In the genomic region with DNA sequence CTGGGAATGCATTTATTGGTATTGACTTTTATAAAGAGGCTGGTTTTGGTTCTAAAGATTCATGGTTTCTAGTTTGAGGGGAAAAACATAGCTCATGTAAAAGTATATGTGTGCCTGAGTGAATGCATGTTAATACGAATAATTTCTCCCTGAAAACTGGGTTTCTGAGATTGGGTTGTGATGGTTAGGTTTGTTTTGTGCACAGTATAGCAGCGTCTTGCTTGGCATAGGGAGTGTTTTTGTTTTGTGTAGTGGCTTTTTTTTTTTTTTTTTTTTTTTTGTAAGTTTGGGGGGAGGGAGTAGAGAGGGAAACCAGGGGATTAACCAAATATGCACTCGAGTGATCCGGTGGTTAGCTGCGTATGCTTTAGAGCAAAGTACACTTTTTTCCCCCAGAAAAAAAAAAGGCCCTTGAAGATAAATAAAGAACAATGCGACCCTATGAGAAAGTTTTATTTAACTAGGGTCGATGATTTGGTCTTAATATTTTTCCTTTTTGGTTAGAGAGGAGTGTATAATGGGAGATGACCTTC, we compare ENCODE assay signal across 8 mouse cellular contexts. TPM values are rescaled to one million over a fixed set of nuclear protein-coding genes. Genes with fewer than 3 reads are reported as not detected.
A peak's percentile ranks its signal among the peaks of the same experiment; 100 is the strongest.
DNase-seq lines count a peak whose midpoint lies in the region; ATAC-seq and TF ChIP-seq lines count a peak whose summit lies in the region.

No protein-coding gene starts in this region.

- no peaks in the 10 kb centered on the region for H3K27me3 ChIP-seq in liver, adult 2 months (ENCODE audit: control insufficient read depth, insufficient read depth, low read length)
- H3K27me3 ChIP-seq in hindbrain, embryonic 13.5 days = no peaks in the 10 kb centered on the region
- no peaks in the 10 kb centered on the region for H3K27me3 ChIP-seq in midbrain, embryonic 16.5 days (ENCODE audit: control insufficient read depth, insufficient read depth, low read depth, low read length)

- peak overlapping the region; percentile 75 for H3K4me3 ChIP-seq in liver, adult 2 months (ENCODE audit: insufficient read depth, low read depth, low read length)
- peak overlapping the region; percentile 98 for H3K4me3 ChIP-seq in bone marrow, adult 2 months (replicated peaks; ENCODE audit: control insufficient read depth, low read depth, low read length)
- H3K4me3 ChIP-seq in hindbrain, embryonic 13.5 days = peak overlapping the region; percentile 74
- H3K4me3 ChIP-seq in midbrain, embryonic 16.5 days (ENCODE audit: low read depth, low read length) = peak overlapping the region; percentile 87

- H3K9ac ChIP-seq in liver, adult 2 months (ENCODE audit: low read depth, low read length) = no peak overlapping the region; the same call in 1 of the 2 replicates
- H3K9ac ChIP-seq in hindbrain, embryonic 13.5 days = peak overlapping the region; percentile 87
- H3K9ac ChIP-seq in midbrain, embryonic 16.5 days (ENCODE audit: low read depth, low read length) = peak overlapping the region; percentile 84

- H3K9me3 ChIP-seq in hindbrain, embryonic 13.5 days = no peaks in the 10 kb centered on the region
- H3K9me3 ChIP-seq in midbrain, embryonic 16.5 days (replicated peaks; ENCODE audit: control insufficient read depth, low read length, poor library complexity, severe bottlenecking) = no peaks in the 10 kb centered on the region

- intact Hi-C loops in left cerebral cortex, postnatal 4 days (cut with DNase I) = loop anchor here (10.0 kb wide), 1 partner anchor 498 kb away; no protein-coding TSS in a partner anchor

- H3K79me2 ChIP-seq in liver, adult 2 months (ENCODE audit: control insufficient read depth, insufficient read depth, low read length) = peaks cover 6% of the 10 kb centered on the region; the same call in 1 of the 2 replicates

- H3K36me3 ChIP-seq in liver, adult 2 months (ENCODE audit: control insufficient read depth, insufficient read depth, low read length) = no peaks in the 10 kb centered on the region
- H3K36me3 ChIP-seq in hindbrain, embryonic 13.5 days = no peaks in the 10 kb centered on the region
- H3K36me3 ChIP-seq in midbrain, embryonic 16.5 days (ENCODE audit: control insufficient read depth, insufficient read depth, low read length) = no peaks in the 10 kb centered on the region

- H3K27ac ChIP-seq in liver, adult 2 months (replicated peaks; ENCODE audit: insufficient read depth, low read depth, low read length) = no peak overlapping the region
- no peak overlapping the region for H3K27ac ChIP-seq in bone marrow, adult 2 months (ENCODE audit: control insufficient read depth, insufficient read depth, low read depth, low read length, poor library complexity)
- no peak overlapping the region for H3K27ac ChIP-seq in hindbrain, embryonic 13.5 days
- no peak overlapping the region for H3K27ac ChIP-seq in midbrain, embryonic 16.5 days (ENCODE audit: low read length)

- peak overlapping the region; percentile 74 for H3K4me2 ChIP-seq in hindbrain, embryonic 13.5 days
- H3K4me2 ChIP-seq in midbrain, embryonic 16.5 days (ENCODE audit: low read length) = peak overlapping the region; percentile 81

- peaks cover 9% of the 10 kb centered on the region; the same call in 1 of the 2 replicates for H3K4me1 ChIP-seq in liver, adult 2 months (ENCODE audit: control insufficient read depth, insufficient read depth, low read length)
- no peaks in the 10 kb centered on the region; the same call in 1 of the 2 replicates for H3K4me1 ChIP-seq in bone marrow, adult 2 months (ENCODE audit: control insufficient read depth, insufficient read depth, low read length)
- peaks cover 33% of the 10 kb centered on the region for H3K4me1 ChIP-seq in hindbrain, embryonic 13.5 days (replicated peaks)
- peaks cover 20% of the 10 kb centered on the region for H3K4me1 ChIP-seq in midbrain, embryonic 16.5 days (ENCODE audit: control insufficient read depth, insufficient read depth, low read length)

- WGBS in liver, adult 2 months = 0% methylated on average over 7 of the region's 7 CpGs
- under 1% methylated on average over 7 of the region's 7 CpGs for WGBS in bone marrow, adult 2 months
- under 1% methylated on average over 7 of the region's 7 CpGs for WGBS in hindbrain, embryonic 13.5 days
- under 1% methylated on average over 7 of the region's 7 CpGs for WGBS in midbrain, embryonic 16.5 days

- no peak for TF ChIP-seq POLR2A in liver, adult 2 months (IDR thresholded peaks at IDR 0.05; ENCODE audit: extremely low read depth, insufficient read depth, low read length)
- no peak for TF ChIP-seq POLR2A in bone marrow, adult 2 months (IDR thresholded peaks at IDR 0.05; ENCODE audit: borderline replicate concordance, control insufficient read depth, low read depth, low read length)

- DNase-seq in liver, adult 2 months (ENCODE audit: extremely low read depth, low read depth, low spot score) = peak; percentile 54
- DNase-seq in liver = no peak
- DNase-seq in left cerebral cortex, postnatal 4 days = no peak

- no peak for TF ChIP-seq CTCF in liver, adult 2 months (IDR thresholded peaks at IDR 0.05; ENCODE audit: low read depth, low read length)
- no peak for TF ChIP-seq CTCF in bone marrow, adult 2 months (IDR thresholded peaks at IDR 0.05; ENCODE audit: control insufficient read depth, insufficient read depth, low read length)

- no peak for ATAC-seq in hindbrain, embryonic 13.5 days (ENCODE audit: low FRiP score)
- ATAC-seq in midbrain, embryonic 16.5 days = no peak
- ATAC-seq in granulocyte monocyte progenitor cell, adult 5-6 weeks (replicated peaks; ENCODE audit: poor library complexity, severe bottlenecking) = no peak
- no peak for ATAC-seq in inflammation-experienced regulatory T-cells, adult 6 months

RNA-seq across cellular contexts. Expression of a gene that starts 3.2 kb away (rescaled TPM):
- 4.0 and 5.7 TPM in 2 replicates for total RNA-seq in liver, adult 2 months (2014; rRNA removed)
- polyA plus RNA-seq in liver, adult 2 months (2012; rRNA removed) = 2.4 and 2.9 TPM in 2 replicates
- 30.0 and 36.0 TPM in 2 replicates for polyA plus RNA-seq in bone marrow, adult 2 months (2011; ENCODE audit: insufficient read depth, insufficient read length, low replicate concordance, missing spikeins)
- 58.7 and 60.9 TPM in 2 replicates for polyA plus RNA-seq in hindbrain, embryonic 13.5 days (2015; fragmentation: Nextera tagmentation; extraction: Ambion mirVana)
- polyA plus RNA-seq in midbrain, embryonic 16.5 days (2015; fragmentation: Nextera tagmentation; extraction: Ambion mirVana) = 36.6 and 44.6 TPM in 2 replicates
- 37.8 and 58.5 TPM in 2 replicates for total RNA-seq in granulocyte monocyte progenitor cell, adult 5-6 weeks (2014; fragmentation: Nextera tagmentation)
- total RNA-seq in granulocyte monocyte progenitor cell, adult 5-6 weeks (2017) = 31.0 and 37.9 TPM in 2 replicates
- 10 to 100 TPM; 42.0 to 59.1 (median 56.1) TPM for polyA plus RNA-seq in inflammation-experienced regulatory T-cells, adult 6 months (2017; shearing (Covaris generic))
- 10 to 100 TPM; 46.3 to 46.9 TPM for total RNA-seq in left cerebral cortex, postnatal 4 days (2021)
